Mouse (Mus musculus): ENCODE results near the gene Slc36a3.

Slc36a3 gene

GRCm38 (mm10) chr11:55151608-55152007 lies at the start of gene Slc36a3:
Gene Slc36a3 (minus strand): TSS chr11:55151708.
- ATAC-seq (ENCODE audit: low TSS enrichment) = no peak

GRCm38 (mm10) chr11:55197740-55198510 lies 46.4 kb upstream of the Slc36a3 start:
- ATAC-seq (ENCODE audit: low TSS enrichment) = no peak

GRCm38 (mm10) chr11:55197086-55197485 lies 45.6 kb upstream of the Slc36a3 start:
- ATAC-seq (ENCODE audit: low TSS enrichment) = no peak; the same call in 1 of the 2 replicates

- ATAC-seq (ENCODE audit: low TSS enrichment) = no peak
These were observed 38.7 kb upstream of the Slc36a3 start for GRCm38 (mm10) chr11:55190216-55190615.

GRCm38 (mm10) chr11:55187777-55188176 lies 36.3 kb upstream of the Slc36a3 start:
- peak; percentile 32; the same call in 1 of the 2 replicates for ATAC-seq (ENCODE audit: low TSS enrichment)

GRCm38 (mm10) chr11:55187292-55187691 lies 35.8 kb upstream of the Slc36a3 start:
- ATAC-seq (ENCODE audit: low TSS enrichment) = peak; percentile 69

GRCm38 (mm10) chr11:55184733-55185291 lies 33.3 kb upstream of the Slc36a3 start, which contains the start of gene Slc36a2:
Gene Slc36a2 (minus strand): TSS chr11:55185077.
- ATAC-seq (ENCODE audit: low TSS enrichment) = no peak

- ATAC-seq (ENCODE audit: low TSS enrichment) = no peak
These were observed 32.7 kb upstream of the Slc36a3 start for GRCm38 (mm10) chr11:55184246-55184645.

GRCm38 (mm10) chr11:55183124-55183523 lies 31.6 kb upstream of the Slc36a3 start:
- no peak for ATAC-seq (ENCODE audit: low TSS enrichment)

- no peak for ATAC-seq (ENCODE audit: low TSS enrichment)
These were observed 28.3 kb upstream of the Slc36a3 start for GRCm38 (mm10) chr11:55179856-55180255.

- no peak for ATAC-seq (ENCODE audit: low TSS enrichment)
These were observed 27.3 kb upstream of the Slc36a3 start for GRCm38 (mm10) chr11:55178830-55179229.

- ATAC-seq (ENCODE audit: low TSS enrichment) = no peak
These were observed 19.0 kb upstream of the Slc36a3 start for GRCm38 (mm10) chr11:55170501-55170900.

- ATAC-seq (ENCODE audit: low TSS enrichment) = no peak
These were observed 17.4 kb upstream of the Slc36a3 start for GRCm38 (mm10) chr11:55168914-55169313.

- ATAC-seq (ENCODE audit: low TSS enrichment) = no peak
These were observed 17.0 kb upstream of the Slc36a3 start for GRCm38 (mm10) chr11:55168504-55168903.

GRCm38 (mm10) chr11:55165748-55166147 lies 14.2 kb upstream of the Slc36a3 start:
- no peak for ATAC-seq (ENCODE audit: low TSS enrichment)

GRCm38 (mm10) chr11:55164723-55165122 lies 13.2 kb upstream of the Slc36a3 start:
- peak; percentile 57; the same call in 1 of the 2 replicates for ATAC-seq (ENCODE audit: low TSS enrichment)

- ATAC-seq (ENCODE audit: low TSS enrichment) = peak; percentile 78
These were observed 11.2 kb upstream of the Slc36a3 start for GRCm38 (mm10) chr11:55162670-55163069.

GRCm38 (mm10) chr11:55158785-55159359 lies 7.4 kb upstream of the Slc36a3 start:
- ATAC-seq (ENCODE audit: low TSS enrichment) = peak; percentile 86

GRCm38 (mm10) chr11:55155070-55155421 lies 3.5 kb upstream of the Slc36a3 start:
- no peak for ATAC-seq (ENCODE audit: low TSS enrichment)

GRCm38 (mm10) chr11:55154398-55155069 lies 3.0 kb upstream of the Slc36a3 start:
- no peak for ATAC-seq (ENCODE audit: low TSS enrichment)

GRCm38 (mm10) chr11:55148461-55148860 lies 3.0 kb downstream of the Slc36a3 start:
- ATAC-seq (ENCODE audit: low TSS enrichment) = no peak

GRCm38 (mm10) chr11:55147423-55147822 lies 4.1 kb downstream of the Slc36a3 start:
- no peak for ATAC-seq (ENCODE audit: low TSS enrichment)
